Mouse (Mus musculus) CD4-positive, CD25-positive, alpha-beta regulatory T cell, adult 2 months (primary cell): ENCODE results near the gene Atp6ap2.
"Not testable (repeated sequence)": the region's sequence is repeated elsewhere in the genome, so short reads cannot be mapped to it uniquely, and the experiment has no call there.

ENCODE experiments used
- DNase-seq: peaks from one replicate; pipeline ENCODE4 v3.0.0-alpha.2; 2012; ENCODE audit warnings: low read depth, low spot score

The Atp6ap2 gene

GRCm38 (mm10) chrX:12587192-12587957 is at the start of gene Atp6ap2:
Gene Atp6ap2 (plus strand): TSS chrX:12587801.
- peak; percentile 97 for DNase-seq

GRCm38 (mm10) chrX:12544417-12544816 is 43.2 kb upstream of the Atp6ap2 start:
- DNase-seq: no peak

GRCm38 (mm10) chrX:12557086-12557485 is 30.5 kb upstream of the Atp6ap2 start:
- no peak for DNase-seq

- DNase-seq: no peak
Observed at GRCm38 (mm10) chrX:12571407-12571806, 16.2 kb upstream of the Atp6ap2 start.

DNA sequence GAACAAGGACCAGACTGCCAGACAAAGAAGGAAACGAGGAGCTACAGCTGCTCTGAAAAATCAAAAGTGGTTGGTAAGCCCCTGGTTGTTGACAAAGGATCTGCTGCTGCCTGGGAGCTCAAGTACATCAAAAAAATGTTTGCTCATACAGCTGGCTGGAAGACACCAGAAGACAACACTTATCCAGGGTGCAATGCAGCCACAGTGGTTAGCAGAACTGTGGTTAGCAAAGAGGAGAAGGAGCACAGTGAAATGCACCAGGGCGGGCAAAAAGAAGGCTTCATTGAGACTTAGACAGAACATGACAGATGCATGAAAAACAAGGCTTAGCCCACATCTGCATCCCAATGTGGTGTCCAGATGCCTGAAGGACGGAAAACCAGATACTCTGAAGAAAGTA is 9.7 kb upstream of the Atp6ap2 start:
- no peak for DNase-seq

DNA sequence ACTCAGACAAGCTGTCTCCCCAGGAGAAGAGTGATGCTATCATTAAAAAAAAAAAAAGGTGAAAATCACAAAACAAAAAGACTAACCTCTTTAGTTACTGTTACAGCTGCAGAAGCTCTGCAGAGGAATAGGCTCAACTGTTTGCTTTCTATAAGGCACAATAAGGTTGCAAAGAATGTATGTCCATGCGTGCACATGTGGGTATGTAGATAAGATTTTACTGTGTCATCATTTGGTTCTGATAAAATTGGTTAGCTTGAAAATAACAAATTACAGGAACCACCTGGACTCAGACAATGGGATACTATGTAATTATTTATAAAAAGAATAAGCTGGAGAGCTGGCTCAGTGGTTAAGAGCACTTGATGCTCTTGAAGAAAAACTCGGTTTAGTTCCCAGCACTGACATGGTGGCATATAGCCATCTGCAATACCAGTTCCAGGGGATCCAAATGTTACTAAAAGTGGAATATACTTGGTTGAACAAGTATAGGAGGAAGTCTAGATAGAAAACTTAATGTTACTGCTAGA is 9.2 kb upstream of the Atp6ap2 start:
- DNase-seq: no peak

GRCm38 (mm10) chrX:12583261-12583660 is 4.3 kb upstream of the Atp6ap2 start:
- peak; percentile 26 for DNase-seq

GRCm38 (mm10) chrX:12587958-12588355 is 356 bp downstream of the Atp6ap2 start:
- DNase-seq: no peak

DNA sequence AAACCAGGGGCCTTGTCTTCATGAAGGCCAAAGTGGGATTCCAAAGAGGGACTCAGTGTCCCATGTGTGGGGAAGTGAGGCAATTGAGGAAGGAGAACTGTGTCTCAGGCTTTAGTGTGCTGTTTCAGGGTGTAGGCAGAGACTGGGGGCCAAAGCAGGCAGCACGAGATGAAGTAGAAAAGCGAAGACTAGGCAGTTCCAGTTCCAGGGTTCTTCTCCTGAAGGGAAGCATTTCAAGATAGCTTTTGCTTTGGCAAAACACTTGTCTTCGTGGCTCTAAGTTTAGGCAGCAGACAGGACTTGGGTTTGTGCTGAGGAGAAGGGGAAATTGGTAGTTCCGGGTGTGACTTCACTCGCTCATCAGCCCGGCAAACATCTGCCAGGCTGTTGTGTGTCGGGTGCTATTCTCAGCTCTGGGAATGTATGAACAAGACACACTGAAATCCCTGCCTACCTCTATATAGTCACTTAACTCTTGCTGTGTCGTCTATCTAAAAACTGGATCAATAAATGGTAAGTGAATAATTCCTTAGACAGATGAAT is 3.9 kb downstream of the Atp6ap2 start:
- DNase-seq: no peak

- no peak for DNase-seq
Observed at GRCm38 (mm10) chrX:12592011-12592410, 4.4 kb downstream of the Atp6ap2 start.

DNA sequence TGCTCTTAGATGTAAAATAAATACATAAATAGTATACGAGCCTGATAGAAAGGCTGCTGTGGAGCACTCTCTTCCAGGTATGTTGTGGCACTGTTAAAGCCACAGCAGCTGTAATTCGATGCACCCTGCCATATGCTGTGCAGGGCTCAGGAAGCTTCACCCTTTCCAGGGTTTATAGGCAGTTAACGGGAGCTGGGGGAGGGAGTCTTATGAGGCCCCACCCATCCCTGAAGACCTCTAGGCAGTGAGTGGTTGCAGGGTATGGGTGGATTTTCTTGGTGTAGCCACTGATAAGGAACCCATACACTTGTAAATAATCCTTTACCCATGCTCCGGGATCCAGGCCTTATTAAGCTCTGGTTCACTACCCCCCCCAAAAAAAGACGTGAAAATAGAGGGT is 6.2 kb downstream of the Atp6ap2 start:
- no peak for DNase-seq

GRCm38 (mm10) chrX:12610541-12610940 is 22.9 kb downstream of the Atp6ap2 start:
- DNase-seq: not testable (repeated sequence)

- DNase-seq: no peak
Observed at GRCm38 (mm10) chrX:12611211-12611610, 23.6 kb downstream of the Atp6ap2 start.

- DNase-seq: not testable (repeated sequence)
Observed at GRCm38 (mm10) chrX:12612360-12612759, 24.8 kb downstream of the Atp6ap2 start.

- DNase-seq: no peak
Observed at GRCm38 (mm10) chrX:12625131-12625530, 37.5 kb downstream of the Atp6ap2 start.

- DNase-seq: no peak
Observed at GRCm38 (mm10) chrX:12644976-12645375, 57.4 kb downstream of the Atp6ap2 start.

DNA sequence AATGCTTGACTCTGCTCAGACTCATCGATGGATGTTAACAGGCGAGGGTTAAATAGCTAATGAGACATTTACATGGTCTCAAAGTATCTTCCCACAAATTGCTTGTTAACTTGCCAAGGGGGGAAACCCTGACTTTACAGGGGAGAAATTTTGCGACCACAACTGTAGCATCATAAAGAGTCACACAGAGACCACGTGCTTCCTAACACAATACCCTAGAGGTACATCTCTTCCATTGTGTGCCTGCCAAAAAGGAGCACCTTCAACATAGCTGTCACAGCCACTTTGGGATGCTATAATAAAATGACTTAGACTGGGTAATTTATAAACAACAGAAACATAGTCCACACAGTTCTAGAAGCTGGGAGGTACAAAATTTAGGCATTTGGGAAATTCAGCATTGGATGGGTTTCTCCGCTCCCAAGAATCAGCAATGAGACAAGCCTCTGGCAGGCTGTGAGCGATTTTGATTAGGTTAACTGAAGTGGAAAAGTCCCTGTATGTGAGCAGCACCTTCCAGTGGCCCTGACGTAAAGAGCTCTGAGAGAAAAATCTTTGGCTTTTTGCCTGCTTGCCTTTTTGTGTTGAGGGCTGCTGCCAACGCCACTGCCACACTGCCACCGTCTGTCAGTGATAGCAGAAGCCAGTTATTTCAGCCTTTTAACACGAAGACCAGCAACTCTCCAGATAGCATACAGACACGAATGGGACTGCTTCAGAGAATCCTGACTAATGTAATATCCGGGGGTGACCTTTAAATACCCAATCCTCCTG is 58.1 kb downstream of the Atp6ap2 start:
- DNase-seq: no peak

DNA sequence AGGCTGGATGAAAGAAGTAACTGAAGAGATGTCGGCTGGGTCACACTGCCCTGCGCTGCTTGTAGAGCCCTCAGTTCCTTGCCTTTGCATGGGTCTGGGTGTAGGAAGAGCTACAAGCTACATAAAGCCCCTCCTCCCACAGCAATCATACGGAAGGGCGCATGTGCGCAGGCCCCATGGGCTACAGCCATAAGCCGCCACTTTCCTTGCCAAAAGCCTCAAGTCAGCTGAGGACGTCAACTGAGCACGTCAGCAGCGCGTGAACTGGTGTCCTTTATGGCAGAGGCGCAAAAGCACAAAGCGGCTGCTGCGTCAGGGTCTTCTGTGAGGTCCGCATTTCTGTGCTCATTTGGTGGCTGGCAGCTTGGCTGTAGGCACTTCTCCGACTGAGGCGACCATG is 64.3 kb downstream of the Atp6ap2 start:
- DNase-seq: no peak

DNA sequence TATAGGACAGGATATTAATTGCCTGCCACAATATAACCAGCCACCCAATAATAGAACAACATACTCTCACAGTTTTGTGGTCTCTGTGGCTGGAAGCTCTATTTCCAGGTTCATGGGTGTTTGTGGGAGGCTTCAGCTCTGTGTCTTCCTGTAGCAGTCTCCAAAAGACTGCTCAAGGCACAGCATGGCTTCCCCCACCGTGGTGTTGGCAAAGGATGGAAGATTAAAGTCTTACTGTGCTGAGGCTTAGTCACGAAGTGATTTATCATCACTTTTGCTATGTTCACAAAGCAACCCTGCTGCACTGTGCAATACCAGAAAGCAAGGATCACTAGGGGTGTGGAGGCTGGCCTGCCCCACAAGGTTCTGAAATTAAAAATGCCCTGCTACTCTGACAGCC is 66.3 kb downstream of the Atp6ap2 start:
- no peak for DNase-seq
